Mouse (Mus musculus): ENCODE measurements around the gene Lrrc26. TPM values are rescaled to one million over a fixed set of nuclear protein-coding genes. Genes with fewer than 3 reads are reported as not detected.
A peak's percentile ranks its signal among the peaks of the same experiment; 100 is the strongest.

Gene Lrrc26
- polyA plus RNA-seq, 1 experiment: 1.6 TPM

DNA sequence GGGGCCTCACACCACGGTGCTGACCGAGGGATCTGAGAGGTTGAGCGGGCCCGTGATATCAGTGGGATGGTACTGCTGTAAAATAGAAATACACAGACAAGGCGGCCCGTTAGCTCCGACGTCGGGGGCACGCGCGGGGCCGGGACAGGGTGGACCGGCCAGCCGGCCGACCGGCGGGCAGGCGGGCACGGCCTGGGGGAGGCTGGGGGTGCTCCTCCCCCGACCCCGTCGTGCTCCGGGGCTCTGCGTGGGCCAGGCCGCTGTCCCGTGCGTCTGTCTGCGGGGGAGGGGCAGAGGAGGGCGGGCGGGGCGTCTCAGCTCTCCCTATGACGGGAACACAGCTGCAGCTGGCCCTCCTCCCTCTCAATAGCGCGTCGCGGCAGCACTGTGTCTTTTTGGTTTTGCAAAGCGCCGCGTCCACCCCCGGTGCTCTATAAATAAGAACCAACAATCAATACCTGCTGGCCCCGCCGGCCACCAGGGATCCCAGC, 2.4 kb downstream of the Lrrc26 start:
- peaks cover 63% of the 10 kb centered on the region for H3K27me3 ChIP-seq (ENCODE audit: control insufficient read depth, insufficient read depth, insufficient read length)
- H3K36me3 ChIP-seq (ENCODE audit: control insufficient read depth, insufficient read depth): no peaks in the 10 kb centered on the region
- no peak overlapping the region for H3ac ChIP-seq (ENCODE audit: control insufficient read depth, insufficient read length)
- peak overlapping the region; percentile 93 for H3K4me2 ChIP-seq (ENCODE audit: low read depth)
- no peaks in the 10 kb centered on the region for H3K79me2 ChIP-seq (ENCODE audit: control insufficient read depth, insufficient read depth)
- H3K4me3 ChIP-seq: peak overlapping the region; percentile 4
- peak in 2 of 3 experiments; percentile 31 to 78 for TF ChIP-seq MYOD1 (IDR thresholded peaks at IDR 0.05; ENCODE audit: control insufficient read depth in 1 of 3, insufficient read length in 2 of 3, low read depth in 2 of 3)
- TF ChIP-seq POLR2A (IDR thresholded peaks at IDR 0.05; ENCODE audit: insufficient read length, low read depth): peak; percentile 50
- TF ChIP-seq E2F4 (IDR thresholded peaks at IDR 0.05; ENCODE audit: insufficient read depth): no peak
- no peak for TF ChIP-seq MAX (IDR thresholded peaks at IDR 0.05; ENCODE audit: low read depth)
- peak; percentile 34 for TF ChIP-seq TCF3 (IDR thresholded peaks at IDR 0.05; ENCODE audit: insufficient read length, low read depth)
- peak in 2 of 3 experiments; percentile 3 to 77 for TF ChIP-seq MYOG (IDR thresholded peaks at IDR 0.05; ENCODE audit: control insufficient read depth in 1 of 3, insufficient read depth in 1 of 3, insufficient read length in 2 of 3, low read depth in 2 of 3)
- TF ChIP-seq CEBPB (IDR thresholded peaks at IDR 0.05; ENCODE audit: insufficient read depth, poor library complexity, severe bottlenecking): no peak

DNA sequence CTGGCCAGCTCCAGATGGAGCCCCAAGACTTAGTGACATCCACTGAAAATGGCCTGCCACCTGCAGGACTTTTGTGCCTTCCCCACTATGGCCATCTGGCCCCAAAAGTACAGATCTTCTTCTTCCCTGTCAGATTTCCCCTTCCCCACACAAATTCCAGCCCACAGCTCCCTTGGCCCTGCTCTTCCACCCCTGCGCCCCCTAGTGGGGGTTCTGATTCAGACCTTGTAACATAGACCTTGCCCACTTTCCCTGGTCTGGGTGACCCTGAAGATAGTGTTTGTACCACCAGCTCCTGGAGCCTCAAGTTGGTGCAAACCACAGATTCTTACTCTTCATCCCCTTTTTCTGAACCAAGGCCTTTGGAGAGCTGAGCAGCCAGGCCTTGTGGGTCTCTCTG, 3.1 kb downstream of the Lrrc26 start:
- no peaks in the 10 kb centered on the region for H3K79me2 ChIP-seq (ENCODE audit: control insufficient read depth, insufficient read depth)
- TF ChIP-seq POLR2A (IDR thresholded peaks at IDR 0.05; ENCODE audit: insufficient read length, low read depth): no peak
- TF ChIP-seq MAX (IDR thresholded peaks at IDR 0.05; ENCODE audit: low read depth): no peak
- TF ChIP-seq USF1 (IDR thresholded peaks at IDR 0.05; ENCODE audit: low read depth): no peak
- TF ChIP-seq TCF12 (IDR thresholded peaks at IDR 0.05; ENCODE audit: insufficient read depth, poor library complexity, severe bottlenecking): no peak
- no peak for TF ChIP-seq TCF3 (IDR thresholded peaks at IDR 0.05; ENCODE audit: insufficient read length, low read depth)
- no peak for TF ChIP-seq REST (IDR thresholded peaks at IDR 0.05; ENCODE audit: insufficient read depth, insufficient read length)
- TF ChIP-seq MYOD1 (IDR thresholded peaks at IDR 0.05; ENCODE audit: control insufficient read depth in 1 of 3, insufficient read length in 2 of 3, low read depth in 2 of 3): no peak
- TF ChIP-seq POLR2AphosphoS2 (IDR thresholded peaks at IDR 0.05; ENCODE audit: insufficient read length, low read depth): no peak
- no peak for TF ChIP-seq CEBPB (IDR thresholded peaks at IDR 0.05; ENCODE audit: insufficient read depth, poor library complexity, severe bottlenecking)
- no peak for TF ChIP-seq SRF (IDR thresholded peaks at IDR 0.05; ENCODE audit: control insufficient read depth, insufficient read length, low read depth)
- peaks cover 71% of the 10 kb centered on the region for H3K27me3 ChIP-seq (ENCODE audit: control insufficient read depth, insufficient read depth, insufficient read length)
- H3K36me3 ChIP-seq (ENCODE audit: control insufficient read depth, insufficient read depth): no peaks in the 10 kb centered on the region
- H3K4me3 ChIP-seq: peak overlapping the region; percentile 4
- no peak overlapping the region for H3ac ChIP-seq (ENCODE audit: control insufficient read depth, insufficient read length)
- peak overlapping the region; percentile 93 for H3K4me2 ChIP-seq (ENCODE audit: low read depth)

DNA sequence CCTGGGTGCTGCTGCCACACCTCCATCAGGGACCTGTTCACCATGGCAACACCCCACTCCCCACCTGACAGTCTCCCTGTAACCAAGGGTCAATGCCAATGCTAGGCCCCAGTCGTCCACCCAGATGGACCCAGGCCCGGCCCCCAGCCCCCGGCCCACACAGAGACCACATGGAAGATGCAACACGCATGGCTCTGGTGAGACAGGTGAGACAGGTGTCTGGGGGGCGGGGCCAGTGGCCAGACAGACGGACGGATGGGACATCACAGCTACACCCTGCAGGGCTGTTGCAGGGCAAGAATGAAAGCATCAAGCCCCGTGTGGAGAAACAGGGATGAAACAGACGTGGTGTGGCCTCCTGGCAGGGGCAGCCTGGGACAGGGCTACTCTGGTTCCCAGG, 4.0 kb downstream of the Lrrc26 start:
- peaks cover 79% of the 10 kb centered on the region for H3K27me3 ChIP-seq (ENCODE audit: control insufficient read depth, insufficient read depth, insufficient read length)
- H3K36me3 ChIP-seq (ENCODE audit: control insufficient read depth, insufficient read depth): no peaks in the 10 kb centered on the region
- H3K4me2 ChIP-seq (ENCODE audit: low read depth): no peak overlapping the region
- no peaks in the 10 kb centered on the region for H3K79me2 ChIP-seq (ENCODE audit: control insufficient read depth, insufficient read depth)
- TF ChIP-seq MYOG (IDR thresholded peaks at IDR 0.05; ENCODE audit: control insufficient read depth in 1 of 3, insufficient read depth in 1 of 3, insufficient read length in 2 of 3, low read depth in 2 of 3) (no peak), MYOD1 (IDR thresholded peaks at IDR 0.05; ENCODE audit: control insufficient read depth in 1 of 3, insufficient read length in 2 of 3, low read depth in 2 of 3) (no peak), E2F4 (IDR thresholded peaks at IDR 0.05; ENCODE audit: insufficient read depth) (no peak), TCF3 (IDR thresholded peaks at IDR 0.05; ENCODE audit: insufficient read length, low read depth) (no peak), CEBPB (IDR thresholded peaks at IDR 0.05; ENCODE audit: insufficient read depth, poor library complexity, severe bottlenecking) (no peak), POLR2AphosphoS2 (IDR thresholded peaks at IDR 0.05; ENCODE audit: insufficient read length, low read depth) (no peak), TCF12 (IDR thresholded peaks at IDR 0.05; ENCODE audit: insufficient read depth, poor library complexity, severe bottlenecking) (no peak), REST (IDR thresholded peaks at IDR 0.05; ENCODE audit: insufficient read depth, insufficient read length) (no peak), POLR2A (IDR thresholded peaks at IDR 0.05; ENCODE audit: insufficient read length, low read depth) (no peak), SRF (IDR thresholded peaks at IDR 0.05; ENCODE audit: control insufficient read depth, insufficient read length, low read depth) (no peak), MAX (IDR thresholded peaks at IDR 0.05; ENCODE audit: low read depth) (no peak), USF1 (IDR thresholded peaks at IDR 0.05; ENCODE audit: low read depth) (no peak)
- no peak overlapping the region for H3ac ChIP-seq (ENCODE audit: control insufficient read depth, insufficient read length)
- no peak overlapping the region for H3K4me3 ChIP-seq

DNA sequence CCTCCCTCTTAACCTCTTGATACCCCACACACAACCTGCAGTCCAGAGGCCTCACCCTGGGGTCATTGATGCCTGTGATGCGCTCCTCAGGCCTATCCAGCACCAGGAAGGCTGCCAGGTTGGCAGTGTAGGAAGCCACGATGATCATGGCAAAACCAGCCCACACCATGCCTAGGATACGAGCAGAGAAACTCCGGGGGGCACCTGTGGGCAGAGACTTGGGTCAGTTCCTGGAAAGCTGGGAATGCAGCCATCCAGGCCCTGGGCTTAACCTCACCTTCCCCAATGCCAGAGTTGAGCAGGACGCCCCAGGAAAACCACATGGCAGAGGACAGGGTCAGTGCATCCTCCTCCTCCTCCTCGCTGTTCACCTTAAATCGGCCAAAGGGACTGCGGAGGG, 7.4 kb downstream of the Lrrc26 start:
- Histone ChIP-seq H3K4me2 (ENCODE audit: low read depth) (no peak overlapping the region), H3K36me3 (ENCODE audit: control insufficient read depth, insufficient read depth) (no peaks in the 10 kb centered on the region), H3K79me2 (ENCODE audit: control insufficient read depth, insufficient read depth) (no peaks in the 10 kb centered on the region), H3ac (ENCODE audit: control insufficient read depth, insufficient read length) (no peak overlapping the region), H3K4me3 (no peak overlapping the region), H3K27me3 (ENCODE audit: control insufficient read depth, insufficient read depth, insufficient read length) (peaks cover 60% of the 10 kb centered on the region)
- TF ChIP-seq SRF (IDR thresholded peaks at IDR 0.05; ENCODE audit: control insufficient read depth, insufficient read length, low read depth) (no peak), USF1 (IDR thresholded peaks at IDR 0.05; ENCODE audit: low read depth) (no peak), POLR2AphosphoS2 (IDR thresholded peaks at IDR 0.05; ENCODE audit: insufficient read length, low read depth) (no peak), POLR2A (IDR thresholded peaks at IDR 0.05; ENCODE audit: insufficient read length, low read depth) (no peak), CEBPB (IDR thresholded peaks at IDR 0.05; ENCODE audit: insufficient read depth, poor library complexity, severe bottlenecking) (no peak), E2F4 (IDR thresholded peaks at IDR 0.05; ENCODE audit: insufficient read depth) (no peak), TCF3 (IDR thresholded peaks at IDR 0.05; ENCODE audit: insufficient read length, low read depth) (no peak), MYOG (IDR thresholded peaks at IDR 0.05; ENCODE audit: control insufficient read depth in 1 of 3, insufficient read depth in 1 of 3, insufficient read length in 2 of 3, low read depth in 2 of 3) (no peak), MYOD1 (IDR thresholded peaks at IDR 0.05; ENCODE audit: control insufficient read depth in 1 of 3, insufficient read length in 2 of 3, low read depth in 2 of 3) (no peak)

DNA sequence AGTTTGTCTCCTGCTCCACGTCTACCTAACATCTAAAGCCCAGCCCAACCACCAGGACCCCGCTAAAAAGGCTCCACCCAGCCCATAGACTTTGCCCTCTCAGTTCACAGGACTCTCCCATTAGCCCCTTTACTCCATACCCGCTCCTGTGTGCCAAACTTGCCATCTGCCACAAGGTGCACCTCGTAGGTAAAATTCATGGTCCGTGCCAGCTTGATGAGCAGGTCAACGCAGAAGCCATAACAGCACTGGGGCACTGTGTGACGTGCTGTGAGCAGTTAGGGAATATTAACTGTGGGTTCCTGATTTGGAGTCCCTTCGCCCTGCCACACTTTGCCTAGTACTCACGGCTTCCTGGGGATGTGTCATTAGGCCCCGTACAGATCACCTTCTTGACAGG, 8.3 kb downstream of the Lrrc26 start:
- no peaks in the 10 kb centered on the region for H3K36me3 ChIP-seq (ENCODE audit: control insufficient read depth, insufficient read depth)
- H3K27me3 ChIP-seq (ENCODE audit: control insufficient read depth, insufficient read depth, insufficient read length): peaks cover 59% of the 10 kb centered on the region
- H3K79me2 ChIP-seq (ENCODE audit: control insufficient read depth, insufficient read depth): no peaks in the 10 kb centered on the region
- H3K4me3 ChIP-seq: no peak overlapping the region
- TF ChIP-seq POLR2AphosphoS2 (IDR thresholded peaks at IDR 0.05; ENCODE audit: insufficient read length, low read depth): no peak
- no peak for TF ChIP-seq MYOD1 (IDR thresholded peaks at IDR 0.05; ENCODE audit: control insufficient read depth in 1 of 3, insufficient read length in 2 of 3, low read depth in 2 of 3)
- TF ChIP-seq MYOG (IDR thresholded peaks at IDR 0.05; ENCODE audit: control insufficient read depth in 1 of 3, insufficient read depth in 1 of 3, insufficient read length in 2 of 3, low read depth in 2 of 3): no peak
- no peak for TF ChIP-seq REST (IDR thresholded peaks at IDR 0.05; ENCODE audit: insufficient read depth, insufficient read length)
- no peak for TF ChIP-seq TCF3 (IDR thresholded peaks at IDR 0.05; ENCODE audit: insufficient read length, low read depth)
- no peak for TF ChIP-seq E2F4 (IDR thresholded peaks at IDR 0.05; ENCODE audit: insufficient read depth)
- no peak for TF ChIP-seq CEBPB (IDR thresholded peaks at IDR 0.05; ENCODE audit: insufficient read depth, poor library complexity, severe bottlenecking)
- no peak for TF ChIP-seq MAX (IDR thresholded peaks at IDR 0.05; ENCODE audit: low read depth)
- TF ChIP-seq POLR2A (IDR thresholded peaks at IDR 0.05; ENCODE audit: insufficient read length, low read depth): no peak
- TF ChIP-seq SRF (IDR thresholded peaks at IDR 0.05; ENCODE audit: control insufficient read depth, insufficient read length, low read depth): no peak
- TF ChIP-seq TCF12 (IDR thresholded peaks at IDR 0.05; ENCODE audit: insufficient read depth, poor library complexity, severe bottlenecking): no peak
- no peak for TF ChIP-seq USF1 (IDR thresholded peaks at IDR 0.05; ENCODE audit: low read depth)
- no peak overlapping the region for H3ac ChIP-seq (ENCODE audit: control insufficient read depth, insufficient read length)
- H3K4me2 ChIP-seq (ENCODE audit: low read depth): no peak overlapping the region
